Mouse (Mus musculus) frontal cortex, postnatal 25 days (tissue): ENCODE results near the gene Best1.

Experiments
- DNase-seq, 2 experiments: peaks; one replicate each; pipeline ENCODE4 v3.0.0; 2022; ENCODE audit warnings: low spot score in 2 of 2

Gene Best1

DNA sequence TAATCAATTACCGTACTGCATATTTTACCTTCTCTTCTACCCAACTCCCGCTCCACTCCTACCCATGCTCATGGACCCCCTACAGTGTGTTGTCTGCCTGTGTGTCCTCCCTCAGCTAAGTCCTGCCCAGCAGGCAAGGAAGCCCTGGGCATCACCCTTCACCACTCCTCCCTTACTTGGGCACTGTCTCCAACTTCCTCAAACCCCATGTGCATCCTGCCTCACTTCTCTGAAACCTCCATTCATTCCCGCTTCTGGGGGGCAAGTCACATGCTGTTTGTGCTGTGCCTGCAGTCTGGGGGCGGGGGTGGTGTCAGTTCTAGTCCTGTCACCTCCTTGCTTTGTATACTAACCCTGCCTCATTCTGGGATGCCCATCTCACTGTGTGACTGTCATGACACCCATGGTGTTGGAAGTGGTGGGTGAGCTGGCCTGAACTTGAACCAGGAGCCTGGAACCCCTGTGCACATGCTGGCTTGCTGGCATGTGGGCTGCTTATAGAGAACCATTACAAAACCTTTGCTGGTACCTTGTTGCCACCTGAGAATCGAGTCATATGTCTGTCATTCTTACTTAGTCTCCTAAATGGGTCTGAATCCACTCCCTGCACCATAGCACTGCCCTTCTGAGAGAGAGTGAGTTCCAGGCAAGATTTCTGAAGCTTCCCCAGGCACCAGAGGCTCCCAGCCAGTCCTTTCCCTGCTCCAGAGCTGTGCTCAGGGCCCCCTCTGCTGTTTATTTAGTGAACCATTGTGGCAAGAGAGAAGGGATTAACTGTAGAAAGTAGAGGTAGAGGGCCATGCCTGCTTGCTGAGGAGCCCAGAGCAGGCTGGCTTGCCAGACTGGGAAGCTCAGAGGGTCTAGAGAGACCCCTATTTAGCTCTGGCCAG lies 21.2 kb upstream of the Best1 start:
- DNase-seq, result peak in 1 of 2 experiments; percentile 48

GRCm38 (mm10) chr19:10021981-10022380 lies 20.5 kb upstream of the Best1 start:
- no peak for DNase-seq

GRCm38 (mm10) chr19:10019214-10019760 lies 17.9 kb upstream of the Best1 start:
- DNase-seq, result no peak

- no peak for DNase-seq
Measured at GRCm38 (mm10) chr19:10018527-10018818, 17.0 kb upstream of the Best1 start.

GRCm38 (mm10) chr19:10017637-10018526 lies 16.4 kb upstream of the Best1 start:
- DNase-seq, result peak; percentile 57 to 66

- DNase-seq, result no peak
Measured at GRCm38 (mm10) chr19:10016151-10016550, 14.7 kb upstream of the Best1 start.

- DNase-seq, result no peak
Measured at GRCm38 (mm10) chr19:10015442-10015841, 14.0 kb upstream of the Best1 start.

DNA sequence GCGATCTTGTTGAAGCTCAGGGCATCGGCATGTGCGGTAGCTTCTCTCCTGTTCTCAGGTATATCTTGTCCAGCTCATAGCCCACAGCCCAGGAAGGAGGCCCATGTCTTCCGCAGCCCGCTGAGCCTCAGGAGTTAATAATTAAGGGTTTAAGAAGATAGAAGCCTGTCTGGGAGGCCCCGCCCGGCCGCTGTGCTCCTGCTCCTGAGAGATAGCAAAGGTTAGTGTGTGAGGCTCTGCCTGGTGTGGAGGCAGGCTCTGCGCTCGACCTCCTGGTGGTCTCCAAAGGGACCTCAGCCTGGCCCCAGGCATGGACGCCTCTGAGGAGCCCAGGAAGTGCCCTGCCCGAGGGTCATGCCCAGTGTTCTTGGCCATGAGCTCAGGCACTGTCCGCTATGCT lies 13.4 kb upstream of the Best1 start:
- no peak for DNase-seq

GRCm38 (mm10) chr19:10013913-10014312 lies 12.5 kb upstream of the Best1 start:
- DNase-seq, result no peak

GRCm38 (mm10) chr19:10013348-10013747 lies 11.9 kb upstream of the Best1 start:
- no peak for DNase-seq

DNA sequence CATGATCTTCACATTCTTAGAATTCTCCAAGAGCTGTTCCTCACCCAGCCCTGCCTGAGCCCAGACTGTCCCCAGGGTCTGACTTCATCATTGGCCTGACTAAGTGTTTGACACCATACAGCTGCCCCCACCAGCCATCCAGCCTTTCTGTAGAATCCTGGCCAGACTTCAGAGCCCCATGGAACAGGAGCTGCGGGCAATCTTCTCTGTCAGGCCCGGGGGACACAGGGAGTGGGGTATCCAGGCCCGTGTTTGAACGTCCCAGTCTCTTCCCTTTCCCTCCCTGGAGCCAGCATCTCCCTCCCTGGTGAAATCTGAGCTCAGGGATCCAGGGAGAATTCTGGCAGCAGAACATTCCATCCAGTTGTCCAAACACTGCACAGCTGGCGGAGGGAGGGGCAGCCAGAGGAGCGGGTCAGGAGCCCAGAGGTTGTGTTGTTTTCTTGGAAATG lies 11.4 kb upstream of the Best1 start:
- no peak for DNase-seq

DNA sequence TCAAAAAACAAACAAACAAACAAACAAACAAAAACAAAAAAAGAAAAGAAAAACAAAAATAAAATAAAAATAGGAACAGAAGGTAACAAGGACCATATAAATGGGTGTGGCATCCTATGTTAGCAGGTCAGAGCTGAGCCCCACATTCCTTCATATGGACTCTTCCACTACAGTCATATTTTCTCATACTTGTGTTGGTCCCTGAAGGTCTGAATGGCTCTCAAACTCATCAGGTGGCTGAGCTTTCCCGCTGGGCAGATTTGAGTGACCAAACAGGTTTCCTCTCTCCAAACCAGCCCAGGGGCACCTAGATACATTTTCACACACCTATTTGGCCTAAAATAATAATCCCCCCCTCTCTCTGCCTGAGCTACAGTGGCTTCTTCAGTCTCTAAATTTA lies 10.0 kb upstream of the Best1 start:
- no peak for DNase-seq

DNA sequence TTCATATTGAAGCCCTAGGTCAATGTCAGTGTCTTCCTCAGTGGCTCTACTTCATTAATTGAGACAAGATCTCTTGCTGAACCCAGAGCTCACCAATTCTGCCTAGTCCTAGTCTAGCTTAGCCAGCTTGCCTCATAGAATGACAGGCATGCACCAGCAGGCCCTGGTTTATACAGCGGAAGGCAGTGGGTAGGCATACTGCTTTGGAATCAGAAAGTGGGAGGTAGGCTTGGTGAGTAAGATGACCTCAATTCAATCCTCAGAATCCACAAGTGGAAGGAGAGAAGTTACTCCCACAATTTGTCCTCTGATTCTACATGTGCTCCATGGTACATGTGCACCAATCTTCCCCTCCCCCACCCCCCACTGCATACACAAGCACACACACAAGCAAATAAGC lies 2.3 kb upstream of the Best1 start:
- DNase-seq, result no peak

- no peak for DNase-seq
Measured at GRCm38 (mm10) chr19:10000330-10000729, 1.1 kb downstream of the Best1 start.

GRCm38 (mm10) chr19:9998736-9999486 lies 2.5 kb downstream of the Best1 start:
- no peak for DNase-seq

GRCm38 (mm10) chr19:9998063-9998416 lies 3.4 kb downstream of the Best1 start:
- no peak for DNase-seq

DNA sequence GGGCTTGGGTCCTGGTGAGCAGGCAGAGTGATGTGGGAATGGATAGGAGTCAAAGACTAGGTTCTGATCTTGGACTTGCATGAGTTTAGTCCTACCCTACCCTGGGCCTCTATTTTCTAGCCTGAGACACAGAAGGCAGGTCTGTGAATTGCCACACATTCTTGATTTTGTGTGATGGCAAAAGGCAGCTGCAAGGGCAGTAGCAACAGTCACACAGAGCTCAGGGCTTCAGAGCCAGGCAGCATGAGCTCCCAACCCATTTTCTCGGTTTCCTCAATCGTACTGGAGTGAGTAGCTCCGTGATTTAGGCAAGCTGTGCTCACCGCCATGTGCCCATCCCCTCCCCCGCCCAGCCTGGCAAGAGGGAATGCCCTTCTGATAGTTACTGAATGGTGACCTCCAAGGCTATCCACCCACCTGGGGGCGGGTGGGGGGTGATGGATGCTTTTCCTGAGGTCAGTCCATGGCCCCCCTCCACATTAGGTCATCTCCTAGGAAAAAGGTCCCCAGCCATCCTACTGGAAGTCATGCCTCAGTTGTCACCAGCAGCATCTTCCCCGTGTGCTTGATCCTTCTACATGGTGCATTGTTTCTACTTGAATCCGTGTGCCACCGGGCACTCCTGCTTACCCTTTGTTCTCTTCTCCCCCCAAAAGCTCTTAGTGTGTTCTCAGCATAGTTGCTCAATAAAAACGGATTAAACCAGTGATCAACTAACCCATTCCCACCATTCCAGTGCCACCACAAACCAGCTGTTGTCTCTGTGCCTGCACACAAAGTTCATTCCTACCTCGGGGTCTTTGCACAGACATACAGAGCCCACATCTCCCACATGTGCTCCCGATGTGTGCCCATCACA lies 4.0 kb downstream of the Best1 start:
- no peak for DNase-seq

DNA sequence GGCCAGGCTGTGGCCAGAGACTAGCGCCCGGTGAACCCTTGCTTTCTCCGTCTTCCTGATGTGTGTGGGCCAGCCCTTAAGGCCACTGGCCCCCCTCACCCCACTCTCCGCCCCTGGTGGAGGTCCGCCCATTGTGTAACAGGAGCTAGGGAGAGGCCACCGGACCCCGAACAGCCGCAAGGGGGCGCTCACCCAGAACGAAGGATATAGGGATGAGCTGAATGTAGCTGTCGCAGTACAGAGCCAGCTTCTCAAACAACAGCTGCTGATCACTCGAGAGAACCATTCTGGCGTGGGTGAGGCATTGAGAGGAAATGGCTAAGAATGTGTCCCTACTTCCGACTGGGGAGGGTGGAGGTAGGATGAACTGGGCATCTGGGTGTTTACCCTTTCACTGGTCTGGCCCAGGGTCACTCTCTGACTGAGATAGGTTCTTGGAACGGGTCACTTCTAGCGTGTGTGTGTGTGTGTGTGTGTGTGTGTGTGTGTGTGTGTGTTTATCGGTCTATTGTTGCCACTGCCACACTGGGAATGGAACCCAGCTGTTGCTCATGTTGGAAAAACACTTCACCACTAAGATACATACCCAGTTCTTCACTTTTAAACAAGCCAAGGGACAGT lies 8.3 kb downstream of the Best1 start:
- DNase-seq, result peak; percentile 74 to 77

DNA sequence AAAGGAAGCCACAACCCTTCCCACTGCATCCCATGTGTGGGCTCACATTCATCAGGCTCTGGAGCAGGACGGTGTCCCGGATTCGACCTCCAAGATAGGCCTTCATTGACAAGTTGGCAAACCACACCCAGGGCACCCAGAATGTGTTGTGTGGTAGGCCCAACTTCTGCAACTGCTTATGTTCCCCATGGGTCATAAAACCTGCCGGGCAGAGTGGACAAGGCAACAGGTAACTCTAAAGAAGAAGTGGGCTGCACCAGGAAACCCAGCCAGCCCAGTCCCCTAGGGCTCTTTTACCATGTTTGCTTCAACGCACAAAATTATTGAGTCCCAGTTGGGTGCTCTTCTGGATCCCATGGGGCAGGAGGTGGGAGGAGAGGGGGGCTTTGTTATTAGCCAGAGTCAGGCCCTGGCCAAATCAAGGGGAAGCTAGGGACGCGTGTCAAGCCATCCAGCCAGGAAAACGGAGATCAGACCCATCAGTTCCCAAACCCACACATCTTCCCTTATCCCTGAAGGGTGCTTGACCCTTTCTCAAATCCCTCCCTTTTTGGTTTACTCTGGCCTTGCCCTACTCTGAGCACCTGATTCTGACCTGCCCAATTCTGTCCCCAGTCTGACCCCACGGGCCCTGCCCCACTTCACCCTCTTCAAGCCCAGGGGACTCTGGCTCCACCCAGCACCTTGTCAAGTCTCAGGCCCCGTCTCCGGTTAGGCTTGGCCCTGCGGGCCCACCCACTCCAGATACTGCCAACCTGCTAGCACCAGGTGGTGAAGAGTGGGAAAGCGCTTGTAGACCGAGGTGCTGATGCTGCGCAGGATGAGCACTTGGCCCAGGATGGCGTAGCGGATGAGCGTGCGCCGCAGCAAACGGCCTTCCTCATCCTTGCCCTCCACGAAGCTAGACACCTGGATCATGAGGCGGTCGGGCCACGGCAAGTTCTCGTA lies 9.1 kb downstream of the Best1 start:
- no peak for DNase-seq
